Mouse (Mus musculus) gastrocnemius, postnatal 36 days (tissue): ENCODE measurements at regions not wholly inside any gene's neighbourhood (a gene's known extent, or its start where the extent isn't known, plus 50 kb on each side); places are given as distances from the start of the nearest gene placed in this dataset.
A peak's percentile ranks its signal among the peaks of the same experiment; 100 is the strongest.
"Not testable (repeated sequence)": the region's sequence is repeated elsewhere in the genome, so short reads cannot be mapped to it uniquely, and the experiment has no call there.

ENCODE experiments used
- DNase-seq, 2 experiments: peaks; one replicate each; pipeline ENCODE4 v3.0.0; 2022
- intact Hi-C: fragments of 180-260 bp; cut with DNase I; formaldehyde crosslinking; loops from one replicate; pipeline ENCODE4 v1.15.1; 2025

- DNase-seq, intact Hi-C loops: not testable (repeated sequence)
Measured at GRCm38 (mm10) chr12:113701841-113702240, 158.1 kb downstream of the Adam6a start.

- intact Hi-C loops: loop anchor here (5.0 kb wide), 1 partner anchor 56 kb away; no protein-coding TSS in a partner anchor
- not testable (repeated sequence) for DNase-seq
Measured at GRCm38 (mm10) chr12:113716406-113716805, 172.7 kb downstream of the Adam6a start.

GRCm38 (mm10) chr12:113735847-113736246 lies 192.1 kb downstream of the Adam6a start:
- intact Hi-C loops: no loop called here
- DNase-seq: no peak

GRCm38 (mm10) chr12:113746277-113746676 lies 202.6 kb downstream of the Adam6a start:
- DNase-seq: no peak
- intact Hi-C loops: no loop called here

GRCm38 (mm10) chr12:113747987-113748386 lies 204.3 kb downstream of the Adam6a start:
- no peak for DNase-seq
- intact Hi-C loops: no loop called here

GRCm38 (mm10) chr12:113769587-113769986 lies 225.9 kb downstream of the Adam6a start:
- no peak for DNase-seq
- intact Hi-C loops: no loop called here

- DNase-seq, intact Hi-C loops: not testable (repeated sequence)
Measured at GRCm38 (mm10) chr12:113795876-113796275, 252.2 kb downstream of the Adam6a start.

- no peak for DNase-seq
- intact Hi-C loops: no loop called here
Measured at GRCm38 (mm10) chr12:113826377-113826776, 282.7 kb downstream of the Adam6a start.

GRCm38 (mm10) chr12:113858893-113859292 lies 315.2 kb downstream of the Adam6a start:
- intact Hi-C loops: no loop called here
- DNase-seq: no peak

- DNase-seq: no peak
- intact Hi-C loops: no loop called here
Measured at GRCm38 (mm10) chr12:113878826-113879225, 335.1 kb downstream of the Adam6a start.

- intact Hi-C loops: no loop called here
- no peak for DNase-seq
Measured at GRCm38 (mm10) chr12:113896152-113896551, 352.4 kb downstream of the Adam6a start.

- no peak for DNase-seq
- intact Hi-C loops: no loop called here
Measured at GRCm38 (mm10) chr12:113906459-113906858, 362.8 kb downstream of the Adam6a start.

- DNase-seq: no peak
- intact Hi-C loops: no loop called here
Measured at GRCm38 (mm10) chr12:113907751-113908150, 364.0 kb downstream of the Adam6a start.

- DNase-seq: no peak
- intact Hi-C loops: no loop called here
Measured at GRCm38 (mm10) chr12:113911770-113912169, 368.1 kb downstream of the Adam6a start.

- DNase-seq: no peak
- intact Hi-C loops: loop anchor here (2.0 kb wide), 1 partner anchor 52 kb away; no protein-coding TSS in a partner anchor
Measured at GRCm38 (mm10) chr12:113940721-113941120, 397.0 kb downstream of the Adam6a start.

- not testable (repeated sequence) for DNase-seq
- intact Hi-C loops: loop anchor here (2.0 kb wide), 1 partner anchor 67 kb away; no protein-coding TSS in a partner anchor
Measured at GRCm38 (mm10) chr12:113943661-113944327, 400.1 kb downstream of the Adam6a start.

GRCm38 (mm10) chr12:113945786-113946185 lies 402.1 kb downstream of the Adam6a start:
- DNase-seq: not testable (repeated sequence)
- intact Hi-C loops: loop anchor here (2.0 kb wide), 1 partner anchor 65 kb away; no protein-coding TSS in a partner anchor

GRCm38 (mm10) chr12:113948017-113948416 lies 404.3 kb downstream of the Adam6a start:
- DNase-seq: not testable (repeated sequence)

GRCm38 (mm10) chr12:113974271-113974670 lies 430.6 kb downstream of the Adam6a start:
- DNase-seq: no peak
- intact Hi-C loops: no loop called here

More at GRCm38 (mm10) chr12:113948017-113948416, 404.3 kb downstream of the Adam6a start:
- intact Hi-C loops: not testable (repeated sequence)

GRCm38 (mm10) chr12:113981613-113982012 lies 437.9 kb downstream of the Adam6a start:
- DNase-seq: peak; percentile 22 to 24
- intact Hi-C loops: not testable (repeated sequence)

- no peak for DNase-seq
- intact Hi-C loops: loop anchor here (5.0 kb wide), 1 partner anchor 140 kb away; no protein-coding TSS in a partner anchor
Measured at GRCm38 (mm10) chr12:113987233-113987990, 443.7 kb downstream of the Adam6a start.
